ENCODE assay signal across 8 mouse cellular contexts in the genomic region with DNA sequence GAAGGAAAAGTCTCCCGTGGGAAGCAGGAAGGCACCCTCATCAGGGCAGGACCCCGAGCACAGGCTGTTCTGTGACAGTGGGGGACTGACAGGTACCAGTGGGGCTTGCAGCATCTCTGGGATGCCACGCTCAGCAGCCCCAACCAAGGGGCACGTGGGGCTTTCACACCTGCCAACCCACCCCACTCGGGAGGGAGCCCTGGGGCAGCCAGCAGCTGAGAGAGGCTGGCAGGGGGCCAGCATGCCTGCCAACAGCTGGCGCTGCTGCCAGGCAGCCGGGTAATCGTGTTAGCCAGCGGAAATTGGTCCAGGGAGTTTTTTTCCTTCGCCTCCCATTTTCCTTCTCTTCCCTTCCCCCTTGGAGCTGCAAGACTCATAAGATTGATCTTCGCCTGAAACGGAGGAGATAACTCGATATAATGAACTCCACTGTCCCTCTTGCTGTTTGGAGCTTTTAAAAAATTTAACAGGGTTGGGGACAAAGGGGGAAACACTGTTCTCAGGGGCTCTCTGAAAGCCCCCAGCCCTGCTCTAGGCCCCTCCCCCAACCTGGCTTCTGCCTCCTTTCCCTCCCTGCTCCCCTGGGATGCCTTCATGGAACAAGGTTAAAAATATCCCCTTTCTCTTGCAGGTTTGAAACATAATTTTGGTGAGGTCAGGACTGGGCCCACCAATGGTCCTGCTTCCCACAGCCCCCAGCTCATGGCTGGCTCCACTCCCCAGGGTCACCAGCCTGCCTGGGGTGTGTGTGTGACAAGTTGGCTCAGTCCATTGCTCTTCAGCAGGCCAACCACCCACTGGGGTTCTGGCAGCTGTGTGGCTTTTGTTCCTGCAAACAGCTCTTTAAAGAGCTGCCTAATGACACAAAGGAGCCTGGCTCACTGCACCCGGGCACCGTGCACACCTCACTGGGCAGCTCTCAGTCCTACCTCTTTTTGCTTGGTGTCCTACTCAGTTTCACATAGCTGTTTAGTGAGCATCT.
DNase-seq lines count a peak whose midpoint lies in the region; ATAC-seq and TF ChIP-seq lines count a peak whose summit lies in the region.

No protein-coding gene starts in this region.

- 0 out of 2 replicates have a peak, but pooled peaks cover 8% of the 10 kb centered on the region for H3K27me3 ChIP-seq in limb, embryonic 13.5 days
- H3K27me3 ChIP-seq in limb, embryonic 10.5 days (ENCODE audit: low read depth, poor library complexity, severe bottlenecking): peaks cover 11% of the 10 kb centered on the region; the same call in 1 of the 2 replicates
- no peaks in the 10 kb centered on the region; the same call in 1 of the 2 replicates for H3K27me3 ChIP-seq in liver, postnatal 0 days (ENCODE audit: insufficient read depth, low read length)

- TF ChIP-seq POLR2A in brain, embryonic 14.5 days (IDR thresholded peaks at IDR 0.05; ENCODE audit: borderline replicate concordance, extremely low read depth, insufficient read depth, insufficient read length, poor library complexity, severe bottlenecking): no peak

- WGBS in limb, embryonic 13.5 days: 49% methylated on average over 15 of the region's 15 CpGs
- WGBS in limb, embryonic 10.5 days: 64% methylated on average over 15 of the region's 15 CpGs
- WGBS in liver, postnatal 0 days (ENCODE audit: insufficient replicate concordance): 58% methylated on average over 15 of the region's 15 CpGs

- no peak for ATAC-seq in limb, embryonic 13.5 days (ENCODE audit: low FRiP score, low read depth)
- ATAC-seq in liver, postnatal 0 days: no peak

- no peak for DNase-seq in limb, embryonic 10.5 days (ENCODE audit: low spot score)
- DNase-seq in brain, embryonic 14.5 days (ENCODE audit: low read depth): peak; percentile 86
- DNase-seq in heart, postnatal 10 days: peak; percentile 48 to 56
- peak; percentile 58 to 74 for DNase-seq in layer of hippocampus, postnatal 14 days (ENCODE audit: low spot score in 2 of 2)
- DNase-seq in right cerebral cortex, postnatal 36 days (ENCODE audit: low spot score in 2 of 2): peak; percentile 39 to 49
- no peak for DNase-seq in embryo, embryonic 10.5 days (ENCODE audit: low spot score)
- DNase-seq in liver, postnatal 0 days: no peak

- TF ChIP-seq CTCF in brain, embryonic 14.5 days (IDR thresholded peaks at IDR 0.05; ENCODE audit: borderline replicate concordance, extremely low read depth, insufficient read depth, insufficient read length): no peak
- TF ChIP-seq CTCF in liver, postnatal 0 days (IDR thresholded peaks at IDR 0.05; ENCODE audit: low read depth): no peak

- no peak overlapping the region for H3K27ac ChIP-seq in limb, embryonic 13.5 days
- H3K27ac ChIP-seq in limb, embryonic 10.5 days: no peak overlapping the region
- no peak overlapping the region for H3K27ac ChIP-seq in liver, postnatal 0 days (ENCODE audit: low read depth)

- intact Hi-C loops in heart, postnatal 10 days (cut with DNase I): no loop called here

- H3K36me3 ChIP-seq in limb, embryonic 13.5 days: no peaks in the 10 kb centered on the region
- H3K36me3 ChIP-seq in limb, embryonic 10.5 days: no peaks in the 10 kb centered on the region
- no peaks in the 10 kb centered on the region for H3K36me3 ChIP-seq in liver, postnatal 0 days (replicated peaks; ENCODE audit: insufficient read depth, low read length)

- no peak overlapping the region for H3K4me3 ChIP-seq in limb, embryonic 13.5 days
- no peak overlapping the region for H3K4me3 ChIP-seq in limb, embryonic 10.5 days
- H3K4me3 ChIP-seq in liver, postnatal 0 days (ENCODE audit: low read depth, low read length): no peak overlapping the region

- H3K4me1 ChIP-seq in limb, embryonic 13.5 days: peaks cover 26% of the 10 kb centered on the region
- H3K4me1 ChIP-seq in limb, embryonic 10.5 days: peaks cover 18% of the 10 kb centered on the region
- no peaks in the 10 kb centered on the region for H3K4me1 ChIP-seq in liver, postnatal 0 days (ENCODE audit: insufficient read depth)

- H3K4me2 ChIP-seq in limb, embryonic 13.5 days (replicated peaks): 0 out of 2 replicates have a peak overlapping the region, but pooled peaks have one; percentile 7
- H3K4me2 ChIP-seq in liver, postnatal 0 days (ENCODE audit: low read depth, low read length): no peak overlapping the region

- TF ChIP-seq EP300 in liver, postnatal 0 days (IDR thresholded peaks at IDR 0.05; ENCODE audit: low read depth): no peak

- H3K9ac ChIP-seq in limb, embryonic 13.5 days: no peak overlapping the region
- H3K9ac ChIP-seq in liver, postnatal 0 days (replicated peaks): no peak overlapping the region

- no peaks in the 10 kb centered on the region for H3K9me3 ChIP-seq in limb, embryonic 13.5 days
- no peaks in the 10 kb centered on the region for H3K9me3 ChIP-seq in limb, embryonic 10.5 days (replicated peaks)
- no peaks in the 10 kb centered on the region for H3K9me3 ChIP-seq in liver, postnatal 0 days (ENCODE audit: low read length)

Comparison
In these comparisons a context has a peak if more than half of its experiments do, and no peak if none do; other contexts are left out.
1. DNase-seq: peak in brain, embryonic 14.5 days (single experiment), heart, postnatal 10 days (2 of 2), layer of hippocampus, postnatal 14 days (2 of 2) and right cerebral cortex, postnatal 36 days (2 of 2); none in limb, embryonic 10.5 days (single experiment), embryo, embryonic 10.5 days (single experiment) and liver, postnatal 0 days (single experiment).